Mouse (Mus musculus): ENCODE measurements around the gene Ift172.
"Not testable (repeated sequence)": the region's sequence is repeated elsewhere in the genome, so short reads cannot be mapped to it uniquely, and the experiment has no call there.

Gene Ift172

GRCm38 (mm10) chr5:31255381-31255780 lies 35.5 kb downstream of the Ift172 start:
- DNase-seq: no peak

- DNase-seq: no peak
These were observed 36.0 kb downstream of the Ift172 start for GRCm38 (mm10) chr5:31254901-31255300.

- DNase-seq: peak; percentile 46
These were observed 36.5 kb downstream of the Ift172 start for GRCm38 (mm10) chr5:31254452-31254851.

GRCm38 (mm10) chr5:31253806-31254205 lies 37.1 kb downstream of the Ift172 start:
- no peak for DNase-seq

DNA sequence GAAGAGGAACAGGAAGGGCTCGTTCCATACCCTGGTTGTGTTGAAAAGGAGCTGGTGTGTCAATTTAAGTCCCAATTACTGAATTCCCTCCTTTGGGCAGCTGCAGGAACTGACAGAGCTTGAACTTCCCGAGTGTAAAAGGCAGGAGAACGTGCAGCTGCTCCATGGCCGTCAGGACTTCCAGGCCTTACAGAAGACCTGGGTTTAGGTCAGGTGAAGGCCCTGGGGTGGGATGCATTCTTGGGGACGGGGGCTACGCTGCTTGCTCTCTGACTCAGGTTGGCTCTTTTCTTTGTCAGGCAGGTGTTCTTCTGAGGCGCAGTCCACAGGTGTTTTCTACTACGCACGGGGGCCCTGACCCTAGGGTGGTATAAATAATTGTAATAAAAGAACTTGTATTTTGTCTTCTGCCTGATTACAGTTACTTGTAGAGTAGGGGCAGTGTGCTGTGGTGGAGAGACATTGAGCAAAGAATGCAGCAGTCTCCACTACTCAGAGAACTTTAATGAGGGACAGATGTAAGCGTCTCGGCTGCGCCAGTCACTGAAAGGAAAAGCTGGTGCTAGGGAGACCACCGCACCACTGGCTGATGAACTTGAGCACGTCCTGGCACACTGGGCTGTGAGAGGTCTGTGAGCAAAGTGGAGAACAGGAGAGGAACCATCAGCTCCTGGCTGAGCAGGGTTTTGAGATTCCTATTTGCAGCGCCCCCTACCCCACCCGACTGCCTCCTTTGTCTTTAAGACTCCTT lies 37.9 kb downstream of the Ift172 start:
- no peak for DNase-seq

DNA sequence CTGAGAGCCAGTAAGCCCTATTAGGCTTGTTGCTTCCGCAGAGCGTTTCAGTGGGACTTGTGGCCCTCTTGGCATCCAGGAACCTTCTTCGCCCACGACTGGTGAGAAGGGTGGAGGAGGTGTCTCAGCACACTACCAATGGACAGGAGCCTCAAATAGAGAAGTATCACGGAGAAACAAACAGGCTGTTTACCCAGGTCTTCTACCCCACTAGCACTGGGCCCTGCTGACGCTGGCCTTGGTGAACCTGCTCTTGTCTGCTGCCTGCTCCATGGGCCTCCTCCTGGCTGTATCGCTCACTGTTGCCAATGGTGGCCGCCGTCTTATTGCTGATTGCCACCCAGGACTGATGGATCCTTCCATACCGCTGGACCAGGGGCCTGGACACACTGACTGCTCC lies 38.8 kb downstream of the Ift172 start:
- DNase-seq: no peak

GRCm38 (mm10) chr5:31251541-31252101 lies 39.3 kb downstream of the Ift172 start, which contains the start of gene Krtcap3:
Krtcap3 (plus strand) TSS chr5:31251691.
- peak; percentile 73 for DNase-seq

DNA sequence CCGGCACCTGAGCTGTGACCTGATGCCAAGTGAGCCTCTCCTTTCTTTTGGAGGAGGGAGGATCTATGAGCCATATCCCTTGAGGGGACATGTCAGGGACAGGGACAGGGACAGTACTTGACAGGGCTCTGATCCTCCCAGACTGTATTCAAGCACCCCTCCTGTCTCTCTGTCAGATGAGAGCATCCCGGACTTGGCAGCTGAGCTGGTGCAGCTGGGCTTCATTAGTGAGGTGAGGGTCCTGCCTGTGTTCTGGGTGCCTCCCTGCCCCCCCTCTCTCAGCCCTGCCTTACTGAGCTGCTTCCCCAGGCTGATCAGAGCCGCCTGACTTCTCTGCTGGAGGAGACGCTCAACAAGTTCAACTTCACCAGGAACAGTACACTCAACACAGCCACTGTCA lies 40.2 kb downstream of the Ift172 start:
- no peak for DNase-seq

DNA sequence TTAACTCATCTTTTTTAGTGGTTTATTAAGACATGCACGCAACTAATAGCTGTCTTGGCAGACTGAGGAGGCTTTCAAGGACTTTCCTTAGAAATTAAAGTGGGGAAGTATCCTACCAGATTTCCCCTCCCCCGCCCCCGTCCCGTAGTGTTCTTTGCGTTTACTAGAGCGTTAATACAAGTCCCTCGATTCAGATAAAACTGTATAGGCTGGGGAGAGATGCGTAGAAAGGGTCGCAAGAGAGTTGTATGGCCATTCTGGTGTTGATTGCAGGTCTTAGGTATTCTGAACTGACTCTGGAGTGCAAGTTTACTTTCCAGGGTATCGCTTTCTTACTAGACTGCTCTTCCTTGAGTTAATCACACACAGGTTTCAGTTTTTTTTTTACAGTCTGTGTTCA lies 48.7 kb downstream of the Ift172 start:
- DNase-seq: no peak

DNA sequence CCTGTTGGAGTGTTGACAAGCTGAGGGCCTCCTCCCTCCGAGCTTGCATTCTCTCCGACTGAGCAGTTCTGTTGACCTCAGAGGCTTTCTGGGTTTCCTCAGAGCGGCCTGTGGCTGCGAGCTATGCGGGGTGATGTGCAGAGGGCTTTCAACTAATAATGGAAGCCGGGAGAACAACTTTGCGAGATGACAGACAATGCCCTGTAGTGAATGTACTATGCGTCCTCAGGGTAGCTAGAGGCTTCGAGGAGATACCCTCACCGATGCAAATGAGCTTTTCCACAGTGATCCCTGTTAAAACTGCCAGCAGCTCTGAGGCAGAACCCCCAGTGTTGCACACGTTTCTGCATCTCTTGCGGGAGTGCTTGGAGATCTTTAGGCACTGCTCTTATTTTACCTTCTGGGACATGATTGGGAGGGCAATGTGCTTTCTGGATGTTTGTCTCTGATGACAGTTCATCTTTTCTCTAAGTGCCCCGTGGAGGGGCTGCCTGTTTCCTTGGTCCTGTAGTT lies 49.3 kb downstream of the Ift172 start:
- no peak for DNase-seq

DNA sequence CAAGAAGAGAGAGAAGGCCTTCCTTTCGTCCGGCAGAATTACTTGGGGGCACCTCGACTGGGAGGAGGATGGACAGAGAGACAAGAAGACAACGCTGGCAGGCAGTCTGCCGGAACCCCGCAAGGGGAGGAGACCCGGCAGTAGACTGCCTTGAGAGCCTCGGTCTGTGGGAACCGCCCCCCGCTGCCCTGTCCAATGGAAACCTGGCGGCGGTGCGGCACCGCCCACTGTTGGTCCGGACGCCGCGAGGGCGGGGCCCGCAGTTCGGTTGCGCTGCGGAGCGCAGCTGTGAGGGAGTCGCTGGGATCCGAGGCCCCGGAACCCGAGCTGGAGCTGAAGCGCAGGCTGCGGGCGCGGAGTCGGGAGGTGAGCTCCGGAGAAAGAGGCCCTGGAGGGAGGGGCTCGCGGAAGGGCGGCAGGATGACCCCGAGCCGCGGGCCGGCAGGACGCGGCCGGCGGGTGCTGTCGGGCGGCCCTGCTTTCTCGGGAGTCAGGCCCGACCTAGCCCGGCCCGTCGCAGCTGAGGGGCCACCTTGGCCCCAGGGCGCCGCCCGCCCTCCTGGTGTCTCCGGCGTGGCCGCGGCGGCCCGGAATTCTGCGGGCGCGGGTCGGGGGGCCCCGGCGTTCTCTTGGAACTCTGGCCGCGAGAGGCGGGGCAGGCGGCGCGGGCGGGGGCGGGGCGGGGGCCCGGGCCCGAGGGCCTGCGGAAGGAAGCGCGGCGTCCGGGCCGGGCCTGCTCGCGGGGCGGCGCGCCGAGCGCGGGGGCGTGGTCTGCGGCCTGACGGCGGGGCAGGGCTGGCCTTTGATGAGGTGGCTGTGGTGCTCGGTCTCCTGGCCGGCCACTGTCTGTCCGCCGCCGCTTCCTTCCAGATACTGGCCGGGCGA lies 50.0 kb downstream of the Ift172 start, which contains the start of the genes Nrbp1 and Gm9970:
Gene Nrbp1, plus strand, starts transcription at position 228 of the 885 bp plus-strand sequence.
Gene Gm9970, minus strand, starts transcription at position 596 of the 885 bp plus-strand sequence.
- DNase-seq: peak; percentile 97

DNA sequence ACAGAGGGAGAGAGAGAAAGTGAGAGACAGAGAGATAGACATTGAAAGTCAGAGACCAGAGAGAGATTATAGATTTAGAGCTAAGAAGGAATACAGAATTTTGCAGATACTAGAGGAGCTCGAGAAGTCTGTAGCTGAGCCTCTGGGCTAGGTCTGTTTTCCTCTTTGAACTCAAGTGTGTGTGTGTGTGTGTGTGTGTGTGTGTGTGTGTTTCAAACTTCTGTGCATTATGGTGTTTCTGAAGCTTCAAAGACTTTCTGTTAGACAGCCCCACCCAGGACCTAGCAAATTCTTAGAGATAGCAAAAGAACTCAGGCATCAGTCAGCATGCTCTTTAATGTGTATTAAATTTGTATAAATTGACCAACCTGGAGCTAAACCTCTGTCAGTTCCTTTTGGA lies 64.3 kb downstream of the Ift172 start:
- DNase-seq: no peak

GRCm38 (mm10) chr5:31222696-31223095 lies 68.2 kb downstream of the Ift172 start:
- DNase-seq: no peak

- DNase-seq: peak; percentile 57
These were observed 69.5 kb downstream of the Ift172 start for GRCm38 (mm10) chr5:31221304-31221945.

- peak; percentile 97 for DNase-seq
These were observed 70.2 kb downstream of the Ift172 start, which contains the start of gene Ppm1g for GRCm38 (mm10) chr5:31220448-31221303. Ppm1g (minus strand) TSS chr5:31220687.

DNA sequence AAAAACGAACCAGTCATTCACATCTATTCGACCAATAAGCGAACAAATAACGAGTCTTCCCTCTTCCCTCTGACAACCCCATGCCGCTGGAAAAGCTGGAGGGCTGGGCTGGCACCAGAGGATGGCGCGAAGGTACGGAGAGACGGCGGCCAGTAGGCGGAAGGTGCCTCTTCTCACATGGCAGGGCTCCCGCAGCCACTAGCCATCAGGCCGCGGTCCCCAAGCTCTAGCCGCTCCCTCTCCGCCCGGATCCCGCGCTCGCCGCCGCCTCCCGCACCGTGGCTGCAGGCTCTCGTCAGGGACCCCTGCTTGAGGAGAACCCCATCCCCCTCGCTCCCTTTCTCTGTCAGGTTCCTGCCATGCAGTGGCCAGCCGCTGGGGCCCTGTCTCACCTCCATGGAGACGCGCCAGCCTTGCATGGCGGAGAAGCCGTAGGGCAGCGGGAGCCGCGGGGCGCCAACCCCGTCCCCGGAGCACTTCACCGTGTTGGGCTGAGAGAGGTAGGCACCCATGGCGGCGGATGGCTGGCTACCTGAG lies 70.9 kb downstream of the Ift172 start:
- no peak for DNase-seq

DNA sequence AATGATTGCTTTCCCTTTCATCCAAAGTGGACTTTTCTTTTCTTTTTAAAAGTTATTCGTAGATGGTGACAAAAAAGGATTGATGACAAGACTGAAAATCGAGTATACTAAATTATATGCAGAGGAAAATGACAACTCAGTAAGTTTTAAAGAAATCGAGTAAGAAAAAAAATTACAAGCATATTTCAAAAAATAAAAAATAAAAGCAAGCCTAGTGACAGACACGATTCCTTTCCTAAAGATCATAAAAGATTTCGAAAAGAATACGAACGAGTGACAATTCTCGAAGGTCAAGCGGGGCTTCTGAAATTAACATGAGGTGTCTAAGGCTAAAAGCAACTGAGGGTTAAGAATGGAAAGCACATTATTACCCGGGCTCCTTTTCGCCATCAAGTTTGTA lies 71.4 kb downstream of the Ift172 start:
- no peak for DNase-seq

DNA sequence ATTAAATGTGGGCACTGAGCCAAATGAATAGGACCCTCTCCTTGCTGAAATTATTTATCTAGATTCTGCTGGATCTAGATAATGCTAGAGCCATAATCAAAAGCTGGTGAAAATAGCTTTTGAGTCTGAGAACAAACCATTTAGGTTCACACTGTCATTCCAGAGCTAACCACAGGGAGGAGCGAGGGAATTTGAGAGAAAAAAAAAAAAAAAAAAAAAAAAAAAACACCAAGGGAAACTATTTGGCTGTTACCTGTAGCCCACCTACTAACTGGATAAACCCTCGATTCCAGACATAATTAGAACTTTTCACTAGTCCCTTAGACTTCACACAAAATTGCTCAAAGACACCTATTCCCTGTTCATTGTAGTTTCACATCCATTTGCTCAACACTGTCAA lies 71.8 kb downstream of the Ift172 start:
- DNase-seq: peak; percentile 30

GRCm38 (mm10) chr5:31218294-31218693 lies 72.6 kb downstream of the Ift172 start:
- DNase-seq: no peak

- not testable (repeated sequence) for DNase-seq
These were observed 74.4 kb downstream of the Ift172 start for GRCm38 (mm10) chr5:31216554-31216953.

DNA sequence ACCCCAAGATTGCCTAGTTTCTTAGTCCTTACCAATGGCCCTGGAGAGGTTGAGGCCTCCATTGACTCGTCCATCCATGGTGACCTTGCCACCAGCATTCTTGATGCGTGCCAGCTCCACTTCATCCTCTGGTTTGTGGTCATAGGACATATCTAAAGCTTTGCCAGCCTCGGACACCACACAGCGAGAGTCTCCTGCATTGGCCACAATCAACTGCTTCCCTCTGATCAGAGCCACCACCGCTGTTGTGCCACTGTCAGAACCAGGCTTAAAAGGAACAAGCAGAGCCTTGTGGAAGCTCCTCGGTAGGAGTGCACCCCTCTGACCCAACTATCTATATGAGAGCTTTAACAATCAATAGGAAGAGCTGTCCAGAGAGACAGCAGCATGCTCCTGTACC lies 86.5 kb downstream of the Ift172 start:
- DNase-seq: no peak

Data from kidney, adult 9 months (tissue).